Mouse (Mus musculus) lung, postnatal 0 days (tissue): Measurements from ENCODE around the gene Scn4a.
"Not testable (repeated sequence)": the region's sequence is repeated elsewhere in the genome, so short reads cannot be mapped to it uniquely, and the experiment has no call there.

ENCODE experiments used
- CTCF ChIP-seq: IDR thresholded peaks from 2 replicates; pipeline ENCODE4 v1.5.1; 2016; ENCODE audit warnings: antibody characterized with exemption, mild to moderate bottlenecking
- EP300 ChIP-seq: IDR thresholded peaks from 2 replicates; pipeline ENCODE4 v1.6.1; 2016; ENCODE audit warnings: antibody characterized with exemption, mild to moderate bottlenecking, control low read depth

DNA sequence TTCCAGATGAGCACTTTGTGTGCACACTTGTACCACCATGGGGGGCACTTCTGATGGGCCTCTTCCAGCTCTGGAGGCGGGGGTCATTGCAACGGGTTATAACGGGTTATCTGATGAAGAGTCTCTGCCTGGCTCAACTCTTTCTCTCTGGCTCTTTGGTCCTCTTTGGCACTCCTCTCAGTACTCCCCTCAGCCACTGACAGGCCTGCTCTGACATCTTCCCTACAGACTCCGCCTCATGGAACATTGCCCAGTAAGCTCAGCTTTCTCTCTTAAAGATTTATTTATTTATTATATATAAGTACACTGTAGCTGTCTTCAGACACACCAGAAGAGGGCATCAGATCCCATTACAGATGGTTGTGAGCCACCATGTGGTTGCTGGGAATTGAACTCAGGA lies 13.8 kb downstream of the Scn4a start:
- not testable (repeated sequence) for TF ChIP-seq CTCF, EP300
